Mouse (Mus musculus): ENCODE results near the gene Sox12.
"Not testable (repeated sequence)": the region's sequence is repeated elsewhere in the genome, so short reads cannot be mapped to it uniquely, and the experiment has no call there.

Gene Sox12

GRCm38 (mm10) chr2:152397680-152398435 is at the start of gene Sox12:
Gene Sox12, minus strand, starts transcription at chr2:152398063.
- DNase-seq, result peak; percentile 92

GRCm38 (mm10) chr2:152447461-152447860 is 49.6 kb upstream of the Sox12 start:
- no peak for DNase-seq

GRCm38 (mm10) chr2:152446642-152447041 is 48.8 kb upstream of the Sox12 start:
- DNase-seq, result no peak

GRCm38 (mm10) chr2:152443281-152443680 is 45.4 kb upstream of the Sox12 start:
- no peak for DNase-seq

GRCm38 (mm10) chr2:152442322-152442721 is 44.5 kb upstream of the Sox12 start:
- DNase-seq, result no peak

GRCm38 (mm10) chr2:152439833-152440232 is 42.0 kb upstream of the Sox12 start:
- DNase-seq, result no peak

- DNase-seq, result no peak
Observed at GRCm38 (mm10) chr2:152438963-152439362, 41.1 kb upstream of the Sox12 start.

- peak; percentile 87 for DNase-seq
Observed at GRCm38 (mm10) chr2:152436983-152437860, 39.4 kb upstream of the Sox12 start.

- no peak for DNase-seq
Observed at GRCm38 (mm10) chr2:152436405-152436901, 38.6 kb upstream of the Sox12 start.

- not testable (repeated sequence) for DNase-seq
Observed at GRCm38 (mm10) chr2:152428481-152428880, 30.6 kb upstream of the Sox12 start.

- DNase-seq, result no peak
Observed at GRCm38 (mm10) chr2:152427493-152427892, 29.6 kb upstream of the Sox12 start.

- no peak for DNase-seq
Observed at GRCm38 (mm10) chr2:152415786-152416185, 17.9 kb upstream of the Sox12 start.

- DNase-seq, result no peak
Observed at GRCm38 (mm10) chr2:152415287-152415686, 17.4 kb upstream of the Sox12 start, which contains the start of gene 6820408C15Rik. Gene 6820408C15Rik, plus strand, starts transcription at chr2:152415587.

- peak; percentile 85 for DNase-seq
Observed at GRCm38 (mm10) chr2:152414591-152415165, 16.8 kb upstream of the Sox12 start, which contains the start of gene Zcchc3. Gene Zcchc3, minus strand, starts transcription at chr2:152415027.

GRCm38 (mm10) chr2:152413765-152414584 is 16.1 kb upstream of the Sox12 start:
- peak; percentile 51 for DNase-seq

GRCm38 (mm10) chr2:152413158-152413764 is 15.4 kb upstream of the Sox12 start:
- DNase-seq, result no peak

GRCm38 (mm10) chr2:152412526-152413157 is 14.8 kb upstream of the Sox12 start:
- DNase-seq, result no peak

GRCm38 (mm10) chr2:152411471-152411870 is 13.6 kb upstream of the Sox12 start:
- DNase-seq, result no peak

- DNase-seq, result peak; percentile 63
Observed at GRCm38 (mm10) chr2:152410971-152411371, 13.1 kb upstream of the Sox12 start.

- no peak for DNase-seq
Observed at GRCm38 (mm10) chr2:152409781-152410180, 11.9 kb upstream of the Sox12 start.

- peak; percentile 91 for DNase-seq
Observed at GRCm38 (mm10) chr2:152406126-152406525, 8.3 kb upstream of the Sox12 start.

All from cerebellum, adult 8-10 months (tissue).